Mouse (Mus musculus) olfactory bulb, adult 2 months (tissue): ENCODE data around the gene Tpst2.

Source experiments
- CTCF ChIP-seq: fragments of 200-500 bp; IDR thresholded peaks from 2 replicates; pipeline ENCODE4 v1.5.1; 2012; ENCODE audit warnings: low read depth, mild to moderate bottlenecking, low read length, moderate library complexity; ENCODE audit not compliant: insufficient read depth
- POLR2A ChIP-seq: fragments of 200-500 bp; IDR thresholded peaks from 2 replicates; pipeline ENCODE4 v1.6.1; 2012; ENCODE audit warnings: mild to moderate bottlenecking, low read depth, low read length, moderate library complexity; ENCODE audit not compliant: insufficient read depth

DNA sequence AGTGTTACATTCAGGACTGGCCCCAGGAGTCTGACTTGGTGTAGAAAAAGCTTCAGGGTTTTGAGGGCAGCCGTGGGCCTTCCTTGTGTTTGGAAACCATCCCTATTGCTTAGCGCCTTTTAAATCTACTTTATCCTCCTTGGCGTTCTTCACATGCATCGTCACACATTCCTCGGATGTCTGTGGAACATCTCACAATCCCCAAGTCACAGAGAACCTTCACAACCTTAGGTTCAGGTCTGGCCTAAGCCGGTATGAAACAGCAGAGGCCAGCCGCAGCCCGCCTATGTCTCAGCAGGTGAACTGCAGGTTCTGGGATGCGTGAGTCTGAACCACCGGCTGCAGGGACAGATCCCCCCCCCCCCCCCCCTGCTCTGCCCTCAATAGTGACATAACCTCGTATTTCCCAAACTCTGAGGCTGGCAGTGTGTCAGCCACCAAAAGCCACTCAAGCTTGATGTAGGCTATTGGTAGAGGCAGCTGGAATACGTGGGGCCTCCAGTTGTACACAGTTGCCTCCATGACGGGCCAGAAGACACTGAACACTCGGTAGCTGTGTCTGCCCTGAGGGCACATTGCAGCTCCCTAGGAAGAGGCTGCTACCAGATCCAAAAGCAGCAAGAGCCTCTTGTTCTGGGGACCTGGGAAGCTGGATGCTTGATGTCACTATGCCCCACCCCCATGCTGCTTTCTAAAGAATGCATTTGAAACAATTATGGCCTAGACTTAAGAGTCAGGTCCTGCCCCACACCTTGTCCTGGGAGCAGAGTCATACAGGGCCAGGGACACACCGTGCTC, 4.6 kb downstream of the Tpst2 start:
- no peak for TF ChIP-seq POLR2A
- no peak for TF ChIP-seq CTCF
